Mouse (Mus musculus) lung, embryonic 15.5 days (tissue): ENCODE measurements at regions not wholly inside any gene's neighbourhood (a gene's known extent, or its start where the extent isn't known, plus 50 kb on each side); places are given as distances from the start of the nearest gene placed in this dataset.
"Not testable (repeated sequence)": the region's sequence is repeated elsewhere in the genome, so short reads cannot be mapped to it uniquely, and the experiment has no call there.

Source experiments
- ATAC-seq: fragments of 200-750 bp; cut with Nextera tagmentation; 2 replicates; pipeline ENCODE4 v1.8.0; 2017; ENCODE audit warnings: moderate number of reproducible peaks, borderline replicate concordance; ENCODE audit not compliant: low FRiP score, low TSS enrichment; ENCODE audit errors: extremely low read depth
- H3K27ac ChIP-seq: fragments of 300-500 bp; sonication (generic); 2 replicates; pipeline ENCODE4 v1.5.1; 2015; ENCODE audit warnings: moderate library complexity, mild to moderate bottlenecking, inconsistent platforms
- H3K27me3 ChIP-seq: fragments of 300-500 bp; sonication (generic); 2 replicates; pipeline ENCODE4 v1.6.1; 2015; ENCODE audit warnings: inconsistent platforms
- H3K36me3 ChIP-seq: fragments of 300-500 bp; sonication (generic); 2 replicates; pipeline ENCODE4 v1.6.1; 2015; ENCODE audit warnings: inconsistent platforms
- H3K4me1 ChIP-seq: fragments of 300-500 bp; sonication (generic); 2 replicates; pipeline ENCODE4 v1.6.1; 2015; ENCODE audit warnings: inconsistent platforms
- H3K4me2 ChIP-seq: fragments of 300-500 bp; sonication (generic); 2 replicates; pipeline ENCODE4 v1.6.1; 2015; ENCODE audit warnings: inconsistent platforms, mild to moderate bottlenecking, moderate library complexity
- H3K4me3 ChIP-seq: fragments of 300-500 bp; sonication (generic); 2 replicates; pipeline ENCODE4 v1.5.1; 2015; ENCODE audit warnings: mild to moderate bottlenecking, inconsistent platforms
- H3K9ac ChIP-seq: fragments of 300-500 bp; sonication (generic); 2 replicates; pipeline ENCODE4 v1.6.1; 2015; ENCODE audit warnings: inconsistent platforms
- H3K9me3 ChIP-seq: fragments of 300-500 bp; sonication (generic); 2 replicates; pipeline ENCODE4 v1.6.1; 2016; ENCODE audit warnings: inconsistent platforms
- WGBS: fragments of 180-500 bp; shearing (Covaris S2); methylation state at CpG from one replicate; pipeline ENCODE4 v1.1.7; 2015; 5-methylcytosine and 5-hydroxymethylcytosine counted together

DNA sequence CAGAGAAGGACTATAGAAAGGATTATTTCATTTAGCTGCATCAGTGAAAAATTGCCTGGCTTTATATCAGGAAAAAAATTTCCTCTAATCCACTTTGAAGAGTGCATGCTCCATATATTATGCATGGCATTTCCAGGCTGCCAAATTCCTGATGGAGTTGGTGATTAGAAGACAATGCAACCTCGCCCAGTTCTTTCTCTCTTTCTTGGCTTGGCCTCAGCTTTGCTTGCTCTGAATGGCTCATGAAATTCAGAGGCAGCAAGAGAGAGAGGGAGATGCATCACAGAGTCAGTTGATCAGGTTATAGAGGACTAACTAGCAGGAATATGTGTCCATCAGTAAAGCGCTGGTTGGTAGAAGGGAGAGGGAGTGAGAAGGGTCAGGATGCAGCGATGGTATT is 335.6 kb upstream of the Igfbp7 start:
- Histone ChIP-seq H3K4me1 (no peaks in the 10 kb centered on the region), H3K4me3 (no peak overlapping the region), H3K27me3 (no peaks in the 10 kb centered on the region), H3K4me2 (no peak overlapping the region), H3K9ac (no peak overlapping the region), H3K36me3 (no peaks in the 10 kb centered on the region), H3K27ac (no peak overlapping the region), H3K9me3 (no peaks in the 10 kb centered on the region)
- no peak for ATAC-seq
- whole genome bisulfite sequencing = 73% methylated on average over 3 of the region's 3 CpGs

DNA sequence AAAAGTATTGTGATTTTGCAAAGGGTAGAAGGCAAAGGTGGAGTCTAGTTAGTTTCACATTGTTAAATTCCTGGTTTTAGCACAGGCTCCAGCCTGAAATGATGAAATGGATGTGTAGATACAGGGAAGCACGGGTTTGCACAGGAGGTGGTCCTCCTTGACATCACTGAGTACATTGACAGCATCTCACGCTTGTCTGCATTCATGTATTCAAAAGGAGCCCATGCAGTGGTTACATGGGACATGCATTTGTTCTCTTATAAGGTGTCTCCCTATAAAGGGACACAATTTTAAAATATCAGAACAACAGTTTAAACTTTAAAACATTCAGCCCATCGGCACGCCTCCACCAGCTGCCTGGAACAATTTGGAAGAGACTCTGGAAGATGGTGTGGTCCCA is 322.4 kb upstream of the Igfbp7 start:
- H3K9ac ChIP-seq, H3K4me1 ChIP-seq, H3K36me3 ChIP-seq, H3K4me3 ChIP-seq, H3K9me3 ChIP-seq, H3K27ac ChIP-seq, ATAC-seq, H3K4me2 ChIP-seq, H3K27me3 ChIP-seq: not testable (repeated sequence)
- WGBS = 64% methylated on average over 4 of the region's 4 CpGs

DNA sequence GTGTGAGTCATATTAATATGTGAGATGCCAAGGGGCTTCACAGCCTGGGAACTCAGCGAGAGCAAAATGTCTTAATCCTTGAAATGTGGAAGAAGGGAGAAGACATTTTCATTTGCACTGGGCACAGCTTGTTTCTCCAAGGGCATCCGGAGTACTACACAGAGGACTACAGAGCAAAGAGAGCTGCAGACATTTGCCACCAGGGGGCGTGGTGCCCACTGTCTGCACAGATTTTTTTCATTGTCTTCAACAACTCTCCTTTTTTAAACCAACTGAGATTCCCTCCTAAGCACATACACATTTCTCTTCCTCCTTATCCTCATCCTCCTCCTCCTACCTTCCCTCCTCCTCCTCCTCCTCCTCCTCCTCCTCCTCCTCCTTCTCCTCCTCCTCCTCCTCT is 273.8 kb upstream of the Igfbp7 start:
- Histone ChIP-seq H3K27ac (no peak overlapping the region), H3K4me3 (no peak overlapping the region), H3K9ac (no peak overlapping the region), H3K27me3 (no peaks in the 10 kb centered on the region), H3K9me3 (no peaks in the 10 kb centered on the region), H3K36me3 (no peaks in the 10 kb centered on the region), H3K4me1 (no peaks in the 10 kb centered on the region), H3K4me2 (no peak overlapping the region)
- ATAC-seq = no peak
- WGBS = 66% methylated on average over 3 of the region's 3 CpGs

DNA sequence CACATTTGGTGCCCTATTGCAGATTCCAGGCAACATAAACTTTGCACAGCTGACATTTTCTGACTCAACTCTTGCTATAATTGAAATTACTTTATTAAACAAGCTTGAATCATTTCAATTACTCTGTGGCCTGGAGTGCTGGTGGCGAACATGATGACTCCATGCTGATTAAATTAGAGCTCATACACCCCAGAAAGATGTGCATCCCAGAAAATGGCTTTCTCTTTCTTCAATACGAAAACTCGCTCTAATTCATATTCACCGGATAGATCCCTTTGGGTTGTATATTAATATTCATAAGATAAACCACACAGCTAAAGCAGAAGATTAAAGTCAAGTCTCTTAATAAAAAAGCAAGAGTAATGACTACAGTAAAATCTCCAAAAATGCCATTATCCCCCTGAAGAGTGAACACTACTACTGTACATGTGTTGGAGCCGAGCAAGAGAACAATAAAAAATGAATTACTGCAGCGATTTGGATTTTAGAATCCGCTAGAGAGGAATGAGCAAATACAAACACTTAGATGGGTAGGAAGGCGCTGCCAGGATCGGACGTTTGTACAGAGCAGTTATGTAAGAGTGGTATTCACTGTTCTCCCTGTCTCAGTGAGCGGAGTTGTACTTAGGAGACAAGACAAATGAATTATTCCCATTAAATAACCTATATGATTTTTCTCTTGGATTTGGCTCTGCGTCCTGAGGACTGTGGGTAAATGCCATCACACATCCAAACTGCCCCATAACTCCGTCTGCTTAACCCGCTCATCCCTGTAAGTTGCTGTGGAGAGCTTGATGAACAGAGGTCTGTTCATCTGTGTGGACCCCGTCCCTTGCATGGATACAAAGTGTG is 264.5 kb upstream of the Igfbp7 start:
- Histone ChIP-seq H3K27ac (no peak overlapping the region), H3K9ac (no peak overlapping the region), H3K4me1 (no peaks in the 10 kb centered on the region), H3K4me3 (no peak overlapping the region), H3K9me3 (no peaks in the 10 kb centered on the region), H3K27me3 (no peaks in the 10 kb centered on the region), H3K36me3 (no peaks in the 10 kb centered on the region), H3K4me2 (no peak overlapping the region)
- ATAC-seq = no peak
- 79% methylated on average over 15 of the region's 15 CpGs for WGBS

DNA sequence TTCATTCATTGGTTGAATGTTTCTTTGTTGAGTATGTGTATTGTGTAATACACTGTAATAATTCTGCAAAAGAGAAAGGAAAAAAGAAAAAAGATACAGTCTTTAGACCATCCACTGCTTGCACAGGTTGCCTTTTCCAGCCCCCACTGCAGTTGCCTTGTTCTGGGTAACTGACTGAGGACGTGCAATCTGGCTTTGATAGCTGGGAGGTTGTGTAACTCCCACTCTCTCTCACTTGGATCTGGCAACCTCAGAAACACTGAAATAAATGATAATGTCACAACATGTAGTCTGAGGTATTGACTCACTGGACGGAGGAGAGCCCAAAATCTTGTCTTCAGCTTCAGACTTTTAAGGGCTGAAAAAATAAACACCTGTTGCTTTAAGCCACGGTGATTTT is 255.3 kb upstream of the Igfbp7 start:
- Histone ChIP-seq H3K36me3 (no peaks in the 10 kb centered on the region), H3K9me3 (no peaks in the 10 kb centered on the region), H3K4me2 (no peak overlapping the region), H3K27ac (no peak overlapping the region), H3K27me3 (no peaks in the 10 kb centered on the region), H3K9ac (no peak overlapping the region), H3K4me3 (no peak overlapping the region), H3K4me1 (no peaks in the 10 kb centered on the region)
- WGBS = 31% methylated on average over 3 of the region's 3 CpGs
- ATAC-seq = no peak

DNA sequence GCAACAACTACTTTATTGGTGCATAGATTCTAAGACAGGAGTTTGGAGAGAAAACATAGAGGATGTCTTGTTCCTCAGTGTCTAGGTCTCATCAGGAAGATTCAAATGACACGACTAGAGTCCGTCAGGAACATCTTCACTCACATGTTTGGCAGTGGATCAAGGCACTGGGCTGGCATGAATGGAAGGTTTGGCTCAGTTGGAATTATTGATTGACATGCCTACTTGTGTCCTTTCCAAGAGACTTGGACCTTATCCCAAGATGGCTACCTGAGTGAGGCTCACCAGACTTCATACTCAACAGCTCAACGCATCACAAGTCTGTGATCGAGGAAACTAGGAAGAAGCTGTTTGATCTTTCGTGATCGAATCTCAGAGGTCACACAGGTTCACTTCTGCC is 251.2 kb upstream of the Igfbp7 start:
- 89% methylated on average over 6 of the region's 6 CpGs for WGBS
- H3K4me3 ChIP-seq = no peak overlapping the region
- no peaks in the 10 kb centered on the region for H3K27me3 ChIP-seq
- no peaks in the 10 kb centered on the region for H3K36me3 ChIP-seq
- H3K27ac ChIP-seq = no peak overlapping the region
- H3K9ac ChIP-seq = no peak overlapping the region
- no peaks in the 10 kb centered on the region for H3K4me1 ChIP-seq
- no peaks in the 10 kb centered on the region for H3K9me3 ChIP-seq
- no peak for ATAC-seq
- H3K4me2 ChIP-seq = no peak overlapping the region

DNA sequence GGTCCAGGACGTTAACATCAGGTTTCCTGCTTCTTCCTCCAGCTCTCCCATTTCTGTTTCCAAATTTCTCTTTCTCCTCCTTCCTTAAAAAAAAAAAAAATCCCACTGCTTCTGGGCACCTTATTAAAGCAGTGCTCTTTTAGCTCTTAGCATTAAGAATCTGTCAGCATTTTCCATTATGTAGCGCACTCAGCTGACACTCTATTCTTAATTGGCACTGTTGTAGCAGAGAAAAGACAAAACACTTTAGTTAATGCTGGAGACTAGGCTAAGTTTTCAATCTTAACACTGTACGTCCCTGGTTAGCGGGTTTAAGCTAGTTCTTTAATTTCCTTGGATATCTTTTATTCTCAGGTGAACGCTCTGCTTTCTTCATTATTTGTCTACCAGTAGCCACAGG is 236.8 kb upstream of the Igfbp7 start:
- no peak for ATAC-seq
- H3K4me3 ChIP-seq = no peak overlapping the region
- WGBS = 87% methylated on average over 5 of the region's 5 CpGs

DNA sequence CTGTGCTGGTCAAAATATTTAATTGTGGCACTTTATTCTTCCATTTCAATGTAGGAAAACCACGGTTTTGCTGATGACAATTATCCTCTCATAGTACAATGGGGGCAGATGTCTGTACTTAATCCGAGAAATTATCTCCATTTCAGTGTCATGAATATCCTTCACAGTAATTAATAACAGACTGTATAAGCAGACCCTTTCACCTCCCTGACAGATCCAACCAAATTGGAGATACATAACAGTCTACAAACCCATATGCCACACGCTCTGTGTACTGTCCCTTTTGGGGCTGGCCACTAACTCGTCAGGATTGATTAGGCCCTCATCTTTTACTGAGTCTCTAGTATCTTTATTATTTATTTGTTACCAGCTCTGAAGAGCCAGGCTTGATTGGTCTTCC is 212.6 kb upstream of the Igfbp7 start:
- H3K36me3 ChIP-seq = no peaks in the 10 kb centered on the region
- no peaks in the 10 kb centered on the region for H3K4me1 ChIP-seq
- H3K9ac ChIP-seq = no peak overlapping the region
- H3K4me2 ChIP-seq = no peak overlapping the region
- WGBS = 58% methylated on average over 4 of the region's 4 CpGs
- H3K27ac ChIP-seq = no peak overlapping the region
- ATAC-seq = no peak
- H3K4me3 ChIP-seq = no peak overlapping the region
- no peaks in the 10 kb centered on the region for H3K27me3 ChIP-seq
- no peaks in the 10 kb centered on the region for H3K9me3 ChIP-seq

More for the DNA sequence above, 236.8 kb upstream of the Igfbp7 start:
- H3K27ac ChIP-seq = no peak overlapping the region
- no peaks in the 10 kb centered on the region for H3K36me3 ChIP-seq
- H3K27me3 ChIP-seq = no peaks in the 10 kb centered on the region
- no peaks in the 10 kb centered on the region for H3K4me1 ChIP-seq
- H3K9me3 ChIP-seq = no peaks in the 10 kb centered on the region
- no peak overlapping the region for H3K4me2 ChIP-seq
- H3K9ac ChIP-seq = no peak overlapping the region

DNA sequence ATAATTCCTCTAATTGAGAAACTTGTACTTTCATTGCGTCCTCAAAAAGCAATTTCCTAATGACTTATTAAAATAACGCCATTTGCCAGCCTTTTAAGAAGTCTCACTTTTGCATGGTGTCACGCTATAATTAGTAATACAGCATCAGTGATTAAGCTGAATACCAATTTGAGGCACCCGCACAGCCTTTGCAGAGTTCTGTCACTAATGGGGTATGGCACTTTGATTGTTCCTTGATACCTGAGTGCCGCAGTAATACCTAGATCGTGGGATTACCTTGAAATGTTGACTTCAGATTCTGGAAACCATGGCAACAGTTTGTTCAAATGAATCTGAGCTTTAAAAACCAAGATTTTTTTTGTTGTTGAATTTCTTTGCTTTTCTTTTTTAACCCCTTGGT is 202.7 kb upstream of the Igfbp7 start:
- Histone ChIP-seq H3K4me1 (no peaks in the 10 kb centered on the region), H3K27ac (no peak overlapping the region), H3K9ac (no peak overlapping the region), H3K4me3 (no peak overlapping the region), H3K4me2 (no peak overlapping the region), H3K36me3 (no peaks in the 10 kb centered on the region), H3K27me3 (no peaks in the 10 kb centered on the region), H3K9me3 (0 out of 2 replicates have a peak, but pooled peaks cover 1% of the 10 kb centered on the region)
- ATAC-seq = no peak
- 83% methylated on average over 6 of the region's 6 CpGs for WGBS

DNA sequence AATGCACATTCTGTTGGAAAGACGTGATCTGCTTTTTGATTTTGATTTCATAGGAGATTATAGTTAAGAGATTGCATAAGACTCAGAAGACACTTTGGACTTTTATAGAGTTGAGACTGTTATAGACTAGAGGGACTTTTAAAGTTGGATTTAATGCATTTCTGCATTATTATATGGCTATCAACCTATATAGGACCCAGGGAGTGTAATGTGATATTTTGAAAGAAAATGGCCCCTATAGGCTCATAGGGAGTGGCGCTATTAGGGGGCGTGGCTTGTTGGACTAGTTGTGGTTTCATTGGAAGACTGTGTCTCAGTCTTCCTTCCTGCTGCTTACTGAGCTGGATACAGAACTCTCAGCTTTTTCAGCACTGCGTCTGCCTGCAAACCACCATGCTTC is 186.9 kb upstream of the Igfbp7 start:
- 85% methylated on average over 4 of the region's 4 CpGs for WGBS
- Histone ChIP-seq H3K27ac (no peak overlapping the region), H3K9me3 (no peaks in the 10 kb centered on the region), H3K27me3 (no peaks in the 10 kb centered on the region), H3K9ac (no peak overlapping the region), H3K36me3 (no peaks in the 10 kb centered on the region), H3K4me1 (no peaks in the 10 kb centered on the region), H3K4me2 (no peak overlapping the region), H3K4me3 (no peak overlapping the region)
- ATAC-seq = no peak

DNA sequence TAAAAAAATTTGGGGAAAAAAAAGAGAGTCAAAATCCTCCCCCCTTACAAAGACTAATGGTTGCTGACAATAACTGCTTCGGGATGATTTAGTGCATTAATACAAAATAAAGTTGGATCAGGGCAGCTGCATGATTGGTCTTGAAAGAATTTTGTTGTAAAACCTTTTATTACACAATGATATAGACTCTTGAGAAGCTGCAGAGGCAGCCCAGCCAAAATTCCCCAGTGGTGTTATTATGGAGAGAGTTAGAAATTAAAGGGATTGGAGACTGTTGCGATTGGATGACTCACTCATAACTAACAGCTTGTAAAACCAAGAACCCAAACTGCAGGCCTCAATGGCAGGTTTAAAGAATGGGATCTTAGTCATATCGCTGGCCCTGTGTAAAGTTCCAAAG is 181.4 kb upstream of the Igfbp7 start:
- Histone ChIP-seq H3K27me3 (no peaks in the 10 kb centered on the region), H3K4me1 (no peaks in the 10 kb centered on the region), H3K36me3 (no peaks in the 10 kb centered on the region), H3K9ac (no peak overlapping the region), H3K4me2 (no peak overlapping the region), H3K9me3 (no peaks in the 10 kb centered on the region), H3K4me3 (no peak overlapping the region), H3K27ac (no peak overlapping the region)
- 89% methylated on average over 3 of the region's 3 CpGs for WGBS
- ATAC-seq = no peak

DNA sequence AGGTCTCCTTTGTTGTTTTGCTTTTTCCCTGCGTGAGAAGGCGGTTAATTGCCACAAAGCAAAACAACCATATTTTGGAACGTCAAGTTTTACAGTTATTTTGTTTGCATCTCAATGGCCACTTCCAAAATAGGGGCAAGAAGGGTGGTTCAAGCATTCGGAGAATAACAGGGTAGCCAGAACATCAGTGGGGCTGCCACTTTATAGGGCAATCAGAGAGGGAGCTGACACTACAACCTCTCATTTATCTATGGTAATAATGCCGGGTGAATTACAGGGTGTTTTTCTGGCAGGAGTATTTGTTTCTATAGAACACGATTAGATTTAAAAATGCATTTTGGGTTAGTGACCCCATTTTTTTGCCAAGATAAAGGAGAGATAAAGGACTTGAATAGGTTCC is 173.9 kb upstream of the Igfbp7 start:
- no peak overlapping the region for H3K4me3 ChIP-seq
- peaks cover 14% of the 10 kb centered on the region; the same call in 1 of the 2 replicates for H3K4me1 ChIP-seq
- WGBS = 59% methylated on average over 6 of the region's 6 CpGs
- no peaks in the 10 kb centered on the region for H3K36me3 ChIP-seq
- no peak overlapping the region for H3K4me2 ChIP-seq
- no peak overlapping the region for H3K27ac ChIP-seq
- no peaks in the 10 kb centered on the region for H3K9me3 ChIP-seq
- no peak for ATAC-seq
- H3K27me3 ChIP-seq = no peaks in the 10 kb centered on the region
- H3K9ac ChIP-seq = no peak overlapping the region
